Mouse (Mus musculus): ENCODE measurements around the gene AI481877.

The AI481877 gene

GRCm38 (mm10) chr4:59034918-59035785 lies 103.6 kb downstream of the AI481877 start, which contains the start of gene Gng10:
Gng10 (plus strand) TSS chr4:59035088.
- DNase-seq (ENCODE audit: low spot score): peak; percentile 54

GRCm38 (mm10) chr4:59034325-59034917 lies 104.4 kb downstream of the AI481877 start:
- no peak for DNase-seq (ENCODE audit: low spot score)

GRCm38 (mm10) chr4:59016922-59017321 lies 121.9 kb downstream of the AI481877 start:
- DNase-seq (ENCODE audit: low spot score): no peak

- no peak for DNase-seq (ENCODE audit: low spot score)
These were observed 123.6 kb downstream of the AI481877 start for GRCm38 (mm10) chr4:59015181-59015580.

- no peak for DNase-seq (ENCODE audit: low spot score)
These were observed 127.3 kb downstream of the AI481877 start for GRCm38 (mm10) chr4:59011446-59011845.

- no peak for DNase-seq (ENCODE audit: low spot score)
These were observed 129.1 kb downstream of the AI481877 start for GRCm38 (mm10) chr4:59009696-59010095.

GRCm38 (mm10) chr4:59009186-59009585 lies 129.6 kb downstream of the AI481877 start:
- DNase-seq (ENCODE audit: low spot score): no peak

- no peak for DNase-seq (ENCODE audit: low spot score)
These were observed 130.8 kb downstream of the AI481877 start for GRCm38 (mm10) chr4:59007974-59008373.

- DNase-seq (ENCODE audit: low spot score): no peak
These were observed 131.8 kb downstream of the AI481877 start for GRCm38 (mm10) chr4:59007016-59007415.

GRCm38 (mm10) chr4:59006211-59006610 lies 132.6 kb downstream of the AI481877 start:
- DNase-seq (ENCODE audit: low spot score): no peak

GRCm38 (mm10) chr4:59003806-59004200 lies 135.0 kb downstream of the AI481877 start:
- DNase-seq (ENCODE audit: low spot score): no peak

- peak; percentile 92 for DNase-seq (ENCODE audit: low spot score)
These were observed 135.6 kb downstream of the AI481877 start, which contains the start of gene Gm20503 for GRCm38 (mm10) chr4:59002948-59003805. Gm20503 (plus strand) TSS chr4:59003210.

GRCm38 (mm10) chr4:59000614-59001013 lies 138.2 kb downstream of the AI481877 start:
- DNase-seq (ENCODE audit: low spot score): no peak

- DNase-seq (ENCODE audit: low spot score): peak; percentile 69
These were observed 139.1 kb downstream of the AI481877 start for GRCm38 (mm10) chr4:58999686-59000085.

GRCm38 (mm10) chr4:58998688-58999087 lies 140.1 kb downstream of the AI481877 start:
- no peak for DNase-seq (ENCODE audit: low spot score)

GRCm38 (mm10) chr4:58997081-58997480 lies 141.7 kb downstream of the AI481877 start:
- peak; percentile 77 for DNase-seq (ENCODE audit: low spot score)

GRCm38 (mm10) chr4:58995251-58995693 lies 143.5 kb downstream of the AI481877 start:
- DNase-seq (ENCODE audit: low spot score): peak; percentile 83

- DNase-seq (ENCODE audit: low spot score): no peak
These were observed 144.0 kb downstream of the AI481877 start, which contains the start of gene Dnajc25 for GRCm38 (mm10) chr4:58994762-58995161. Dnajc25 (plus strand) TSS chr4:58995062.
